21 mouse cellular contexts compared by ENCODE assay signal in the genomic region with DNA sequence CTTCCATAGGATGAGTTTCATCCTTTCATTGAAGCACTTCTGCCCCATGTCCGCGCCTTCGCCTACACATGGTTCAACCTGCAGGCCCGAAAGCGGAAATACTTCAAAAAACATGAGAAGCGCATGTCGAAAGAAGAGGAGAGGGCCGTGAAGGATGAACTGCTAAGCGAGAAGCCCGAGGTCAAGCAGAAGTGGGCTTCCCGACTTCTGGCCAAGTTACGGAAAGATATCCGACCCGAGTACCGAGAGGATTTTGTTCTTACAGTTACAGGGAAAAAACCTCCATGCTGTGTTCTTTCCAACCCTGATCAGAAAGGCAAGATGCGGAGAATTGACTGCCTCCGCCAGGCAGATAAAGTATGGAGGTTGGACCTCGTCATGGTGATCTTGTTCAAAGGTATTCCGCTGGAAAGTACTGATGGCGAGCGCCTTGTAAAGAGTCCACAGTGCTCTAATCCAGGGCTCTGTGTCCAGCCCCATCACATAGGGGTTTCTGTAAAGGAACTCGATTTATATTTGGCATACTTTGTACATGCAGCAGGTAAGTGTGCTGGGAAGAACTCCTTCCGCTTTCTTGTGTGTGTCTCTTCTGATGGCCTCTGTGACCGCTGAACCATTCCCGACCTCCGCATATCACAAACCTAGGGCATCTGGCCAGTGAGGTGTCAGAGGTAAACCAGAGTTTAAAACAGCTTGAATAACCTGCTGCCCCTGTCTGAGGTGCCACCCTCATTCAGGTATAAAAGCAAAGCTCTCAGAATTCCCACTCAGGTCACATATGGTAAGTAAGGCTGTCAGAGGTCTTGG. TPM values are rescaled to one million over a fixed set of nuclear protein-coding genes. Genes with fewer than 3 reads are reported as not detected.
A peak's percentile ranks its signal among the peaks of the same experiment; 100 is the strongest.
DNase-seq lines count a peak whose midpoint lies in the region; ATAC-seq and TF ChIP-seq lines count a peak whose summit lies in the region.
"Had no signal": no experiment of that assay in that cellular context is flagged by ENCODE, and none has a peak within 500 bp of the region (broad histone marks: within the 10 kb centered on the region; RNA-seq: fewer than 3 reads in every experiment).

No protein-coding gene starts in this region.

- TF ChIP-seq EP300 in stomach, postnatal 0 days (optimal IDR thresholded peaks at IDR 0.05) = no peak

- no peak overlapping the region for H3K4me3 ChIP-seq in gastrocnemius, adult 2 months
- H3K4me3 ChIP-seq in layer of hippocampus, adult 2 months = peak overlapping the region; percentile 77
- no peak overlapping the region for H3K4me3 ChIP-seq in forebrain, postnatal 0 days (ENCODE audit: low read depth, low read length)
- H3K4me3 ChIP-seq in stomach, postnatal 0 days (ENCODE audit: low read depth, low read length) = no peak overlapping the region
- H3K4me3 ChIP-seq: embryonic facial prominence, embryonic 10.5 days; limb, embryonic 15.5 days; liver, embryonic 15.5 days; myocyte; neural tube, embryonic 13.5 days had no signal

- H3K27me3 ChIP-seq in forebrain, postnatal 0 days (ENCODE audit: insufficient read depth, low read length) = no peaks in the 10 kb centered on the region
- H3K27me3 ChIP-seq in stomach, postnatal 0 days (ENCODE audit: control insufficient read depth, insufficient read depth, low read length) = no peaks in the 10 kb centered on the region
- H3K27me3 ChIP-seq: limb, embryonic 15.5 days; neural tube, embryonic 13.5 days had no signal

- intact Hi-C loops in gastrocnemius, adult 2 months (cut with DNase I) = no loop called here

- peak; percentile 52 for DNase-seq in cerebellum, adult 9-10 months
- DNase-seq in cerebellum, postnatal 4 days (ENCODE audit: low spot score in 2 of 2) = no peak
- no peak for DNase-seq in gastrocnemius, adult 2 months
- DNase-seq in gastrocnemius, adult 8-10 months (ENCODE audit: low spot score in 2 of 2) = no peak
- no peak for DNase-seq in layer of hippocampus, adult 2 months (ENCODE audit: low spot score in 2 of 2)
- DNase-seq in layer of hippocampus, adult 9-10 months (ENCODE audit: low spot score) = no peak
- DNase-seq in forebrain, postnatal 0 days = peak; percentile 12
- no peak for DNase-seq in stomach, postnatal 0 days (ENCODE audit: low spot score)
- DNase-seq: gastrocnemius, postnatal 36 days; kidney, postnatal 25 days; lung, postnatal 4 days; thymus, postnatal 25 days had no signal

- no peaks in the 10 kb centered on the region for H3K36me3 ChIP-seq in forebrain, postnatal 0 days (ENCODE audit: insufficient read depth)
- peaks cover 8% of the 10 kb centered on the region; the same call in 1 of the 2 replicates for H3K36me3 ChIP-seq in stomach, postnatal 0 days (ENCODE audit: control insufficient read depth, insufficient read depth, low read length)

- no peak overlapping the region for H3K9ac ChIP-seq in forebrain, postnatal 0 days
- H3K9ac ChIP-seq in stomach, postnatal 0 days (ENCODE audit: low read length) = no peak overlapping the region
- H3K9ac ChIP-seq: limb, embryonic 15.5 days; liver, embryonic 15.5 days; neural tube, embryonic 13.5 days had no signal

- ATAC-seq in forebrain, postnatal 0 days = no peak
- no peak for ATAC-seq in stomach, postnatal 0 days (ENCODE audit: low FRiP score, low TSS enrichment)
- ATAC-seq: intestine, postnatal 0 days; midbrain, embryonic 16.5 days had no signal

- peaks cover 3% of the 10 kb centered on the region; the same call in 1 of the 2 replicates for H3K4me1 ChIP-seq in forebrain, postnatal 0 days (ENCODE audit: insufficient read depth)
- H3K4me1 ChIP-seq in stomach, postnatal 0 days (replicated peaks; ENCODE audit: control insufficient read depth, insufficient read depth) = no peaks in the 10 kb centered on the region
- H3K4me1 ChIP-seq: liver, embryonic 15.5 days had no signal

- peak overlapping the region; percentile 95 for H3K27ac ChIP-seq in gastrocnemius, adult 2 months
- peak overlapping the region; percentile 98 for H3K27ac ChIP-seq in layer of hippocampus, adult 2 months
- H3K27ac ChIP-seq in forebrain, postnatal 0 days (ENCODE audit: low read depth, low read length) = no peak overlapping the region
- no peak overlapping the region for H3K27ac ChIP-seq in stomach, postnatal 0 days (replicated peaks)
- H3K27ac ChIP-seq: embryonic facial prominence, embryonic 10.5 days; limb, embryonic 15.5 days; liver, embryonic 15.5 days; neural tube, embryonic 13.5 days had no signal

- no peaks in the 10 kb centered on the region for H3K9me3 ChIP-seq in forebrain, postnatal 0 days (ENCODE audit: low read length)
- no peaks in the 10 kb centered on the region for H3K9me3 ChIP-seq in stomach, postnatal 0 days (ENCODE audit: control insufficient read depth, low read length)
- H3K9me3 ChIP-seq: embryonic facial prominence, embryonic 10.5 days; limb, embryonic 15.5 days; liver, embryonic 15.5 days; neural tube, embryonic 13.5 days had no signal

- no peak for TF ChIP-seq CTCF in gastrocnemius, adult 2 months (IDR thresholded peaks at IDR 0.05)
- TF ChIP-seq CTCF in layer of hippocampus, adult 2 months (conservative IDR thresholded peaks at IDR 0.05) = no peak
- TF ChIP-seq CTCF in forebrain, postnatal 0 days (IDR thresholded peaks at IDR 0.05; ENCODE audit: low read depth) = no peak
- no peak for TF ChIP-seq CTCF in stomach, postnatal 0 days (IDR thresholded peaks at IDR 0.05; ENCODE audit: low read depth)

- peak overlapping the region; percentile 33 for H3K4me2 ChIP-seq in forebrain, postnatal 0 days (ENCODE audit: low read depth)
- H3K4me2 ChIP-seq in stomach, postnatal 0 days (replicated peaks; ENCODE audit: low read depth) = no peak overlapping the region
- H3K4me2 ChIP-seq: heart, embryonic 11.5 days; limb, embryonic 15.5 days; liver, embryonic 15.5 days; neural tube, embryonic 13.5 days had no signal

- 87% methylated on average over 26 of the region's 26 CpGs for WGBS in forebrain, postnatal 0 days
- WGBS in stomach, postnatal 0 days = 96% methylated on average over 26 of the region's 26 CpGs

RNA-seq across cellular contexts. Expression of a gene that starts 5.4 kb away (rescaled TPM):
- total RNA-seq in gastrocnemius, adult 2 months (2021) = not detected
- total RNA-seq in gastrocnemius, adult 8-10 months (2022) = not detected
- total RNA-seq in layer of hippocampus, adult 2 months (2021) = 1 to 10 TPM; 7.1 to 7.9 TPM
- total RNA-seq in forebrain, postnatal 0 days (2014; rRNA removed) = 12.9 and 15.2 TPM in 2 replicates
- polyA plus RNA-seq in forebrain, postnatal 0 days (2015; fragmentation: Nextera tagmentation; extraction: Ambion mirVana) = 19.3 and 20.7 TPM in 2 replicates
- polyA plus RNA-seq in stomach, postnatal 0 days (2015; fragmentation: Nextera tagmentation; extraction: Ambion mirVana) = 1.2 and 1.9 TPM in 2 replicates
- total RNA-seq: megakaryocyte-erythroid progenitor cell, adult 5-6 weeks had no signal
- polyA plus RNA-seq: myocyte had no signal

RNA-seq across cellular contexts. Expression of a gene that starts 10.7 kb away (rescaled TPM):
- total RNA-seq in gastrocnemius, adult 2 months (2021) = 10 to 100 TPM; 57.0 to 57.8 TPM
- 10 to 100 TPM; 53.6 to 64.5 (median 57.1) TPM for total RNA-seq in gastrocnemius, adult 8-10 months (2022)
- 100 to 1,000 TPM; 113 to 115 TPM for total RNA-seq in layer of hippocampus, adult 2 months (2021)
- total RNA-seq in forebrain, postnatal 0 days (2014; rRNA removed) = 44.1 and 51.2 TPM in 2 replicates
- polyA plus RNA-seq in forebrain, postnatal 0 days (2015; fragmentation: Nextera tagmentation; extraction: Ambion mirVana) = 38.2 and 57.5 TPM in 2 replicates
- polyA plus RNA-seq in stomach, postnatal 0 days (2015; fragmentation: Nextera tagmentation; extraction: Ambion mirVana) = 24.7 and 26.0 TPM in 2 replicates

Comparison
In these comparisons a context has a peak if more than half of its experiments do, and no peak if none do; other contexts are left out.
1. DNase-seq: peak in cerebellum, adult 9-10 months (single experiment) and forebrain, postnatal 0 days (single experiment); none in cerebellum, postnatal 4 days (0 of 2), gastrocnemius, adult 2 months (single experiment), gastrocnemius, adult 8-10 months (0 of 2), layer of hippocampus, adult 2 months (0 of 2), layer of hippocampus, adult 9-10 months (single experiment) and stomach, postnatal 0 days (single experiment).
2. H3K27ac ChIP-seq: peak in gastrocnemius, adult 2 months (single experiment) and layer of hippocampus, adult 2 months (single experiment); none in forebrain, postnatal 0 days (single experiment) and stomach, postnatal 0 days (single experiment).